Mouse (Mus musculus) left cerebral cortex, adult 8-10 months (tissue): ENCODE measurements around the gene Nol9. TPM values are rescaled to one million over a fixed set of nuclear protein-coding genes. Genes with fewer than 3 reads are reported as not detected.
A peak's percentile ranks its signal among the peaks of the same experiment; 100 is the strongest.
"Not testable (repeated sequence)": the region's sequence is repeated elsewhere in the genome, so short reads cannot be mapped to it uniquely, and the experiment has no call there.

Experiments used
- DNase-seq, 2 experiments: peaks; one replicate each; pipeline ENCODE4 v3.0.0; 2022; ENCODE audit warnings: low spot score in 2 of 2
- total RNA-seq, 4 experiments: library from RNA; stranded (reverse); gene quantifications; 2 replicates each; pipeline ENCODE4 v1.2.4; 2022

The Nol9 gene
- total RNA-seq, 4 experiments from 2014 or later: 15.7 to 18.2 (median 17.2) TPM

DNA sequence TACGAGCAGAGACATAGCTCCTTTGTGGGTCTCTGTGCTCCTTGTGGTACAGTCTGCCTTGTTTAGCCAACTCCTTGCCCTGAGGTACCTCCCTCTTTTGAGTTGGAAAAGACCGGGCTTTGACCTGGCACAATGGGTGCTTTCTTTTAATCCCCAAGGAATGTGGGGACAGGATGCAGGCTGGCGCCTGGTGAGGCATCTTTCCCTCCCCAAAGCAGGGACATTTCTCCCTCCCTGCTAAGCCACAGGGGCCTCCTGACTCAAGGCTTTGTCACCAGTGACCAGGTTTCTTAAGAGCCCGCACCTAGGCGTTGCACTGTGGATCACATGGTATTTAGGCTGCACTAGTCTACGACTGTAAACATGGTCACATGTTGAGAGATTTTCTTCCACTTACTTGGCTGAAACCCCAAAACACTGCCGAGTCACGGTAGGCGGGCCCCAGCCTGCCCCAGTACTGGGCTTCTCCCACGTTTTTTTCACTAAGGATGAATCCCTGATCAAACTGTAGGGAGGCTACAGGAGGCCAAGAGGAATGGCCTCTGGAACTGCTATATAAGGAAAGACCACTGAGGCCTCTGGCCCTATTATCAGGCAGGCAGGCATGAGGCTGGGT, 28.9 kb upstream of the Nol9 start:
- DNase-seq: no peak

DNA sequence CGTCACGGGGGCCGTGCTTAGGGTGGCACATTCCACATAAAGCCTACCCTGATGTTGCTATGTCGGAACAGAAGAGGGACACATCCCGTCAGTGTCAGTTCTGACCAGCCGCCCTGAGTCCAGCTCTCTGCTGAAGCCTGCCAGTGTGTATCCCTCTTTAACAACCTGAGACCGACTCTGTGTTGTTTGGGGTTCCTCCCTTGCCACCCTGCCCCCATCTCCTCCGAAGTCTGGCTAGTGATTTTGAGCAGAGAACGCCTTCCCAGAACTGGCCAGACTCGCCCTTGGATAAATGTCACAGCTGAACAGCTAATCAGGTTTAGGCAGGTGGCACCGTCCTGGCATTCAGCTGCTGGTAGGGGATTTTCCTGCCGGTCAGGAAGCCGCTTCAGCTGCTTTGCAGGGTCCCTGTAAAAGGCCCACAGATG, 28.4 kb upstream of the Nol9 start:
- no peak for DNase-seq

DNA sequence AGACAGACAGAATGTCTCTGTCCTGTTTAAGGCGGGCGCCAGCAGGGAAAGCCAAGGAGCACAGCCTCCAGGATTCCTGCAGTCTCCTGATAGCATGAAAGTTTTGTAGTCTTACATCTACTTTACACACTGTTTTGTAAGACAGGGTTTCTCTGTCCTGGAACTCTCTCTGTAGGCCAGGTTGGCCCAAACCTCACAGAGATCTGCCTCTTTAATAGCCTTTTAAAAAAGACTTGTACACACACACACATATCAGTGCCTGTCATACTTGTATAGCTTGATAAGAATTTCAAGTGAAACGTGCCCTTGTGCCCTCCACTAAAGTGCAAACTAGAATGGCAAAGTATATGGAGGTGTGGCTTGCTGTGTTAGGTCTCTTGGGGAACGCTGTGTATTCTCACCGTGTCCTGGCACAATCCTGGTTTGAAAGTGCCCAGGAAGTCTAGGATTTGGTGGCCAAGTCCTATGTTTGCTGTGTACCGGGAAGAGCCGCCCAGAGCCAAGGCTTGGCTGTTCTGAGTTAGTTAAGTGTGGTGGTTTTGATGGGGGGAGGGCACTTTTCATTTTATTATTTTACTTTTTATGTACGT, 27.9 kb upstream of the Nol9 start:
- DNase-seq: no peak

DNA sequence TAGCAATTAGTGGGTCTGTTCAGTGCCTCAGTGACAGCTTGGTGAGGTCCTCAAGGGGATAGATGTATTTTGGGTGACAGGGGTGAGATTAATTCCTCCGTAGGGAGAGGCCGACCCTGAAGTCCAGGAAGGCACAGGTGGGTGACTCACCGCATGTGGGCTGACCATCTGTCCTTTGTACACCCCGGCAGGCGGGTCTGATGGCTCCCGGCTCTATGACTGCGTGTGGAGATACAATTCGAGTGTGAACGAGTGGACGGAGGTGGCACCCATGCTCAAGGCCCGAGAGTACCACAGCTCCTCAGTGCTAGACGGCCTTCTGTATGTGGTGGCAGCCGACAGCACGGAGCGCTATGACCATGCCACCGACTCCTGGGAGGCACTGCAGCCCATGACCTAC, 27.0 kb upstream of the Nol9 start:
- no peak for DNase-seq

DNA sequence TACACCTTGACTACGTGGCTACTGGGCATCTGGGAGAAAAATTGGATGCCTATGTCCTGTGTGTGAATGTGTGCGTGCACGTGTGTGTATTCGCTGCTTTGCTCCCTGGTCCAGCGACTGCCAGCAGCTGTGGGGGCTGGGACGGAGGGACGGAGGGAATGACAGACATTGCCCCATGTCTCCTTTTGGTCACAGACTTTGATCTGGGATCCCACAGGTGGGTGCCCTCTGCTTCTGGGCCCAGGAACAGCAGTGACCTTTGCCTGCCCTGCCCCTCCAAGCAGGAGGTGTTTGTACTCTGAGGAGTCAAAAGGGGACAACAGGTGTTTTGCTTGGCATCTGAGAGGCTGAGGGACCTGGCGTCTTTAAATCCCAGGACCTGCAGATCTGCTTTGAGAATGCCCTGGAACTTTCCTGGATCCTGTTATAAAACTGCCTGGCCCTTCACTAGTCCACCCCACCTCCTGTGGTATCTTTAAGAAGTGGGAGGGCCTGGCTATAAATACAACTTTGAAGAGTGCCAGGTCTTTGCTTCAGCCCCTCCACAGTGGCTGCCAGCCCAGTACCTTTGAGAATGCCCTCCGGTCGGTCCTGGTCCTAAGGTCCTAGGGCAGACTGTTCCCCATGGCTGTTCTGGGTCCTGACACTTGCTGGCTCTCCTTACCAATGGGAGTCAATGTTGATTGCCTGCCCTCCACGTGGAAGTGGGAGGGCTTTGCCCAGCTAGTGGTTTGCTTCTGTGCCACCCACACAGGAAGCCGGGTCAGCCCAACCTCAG, 25.9 kb upstream of the Nol9 start:
- DNase-seq: no peak

DNA sequence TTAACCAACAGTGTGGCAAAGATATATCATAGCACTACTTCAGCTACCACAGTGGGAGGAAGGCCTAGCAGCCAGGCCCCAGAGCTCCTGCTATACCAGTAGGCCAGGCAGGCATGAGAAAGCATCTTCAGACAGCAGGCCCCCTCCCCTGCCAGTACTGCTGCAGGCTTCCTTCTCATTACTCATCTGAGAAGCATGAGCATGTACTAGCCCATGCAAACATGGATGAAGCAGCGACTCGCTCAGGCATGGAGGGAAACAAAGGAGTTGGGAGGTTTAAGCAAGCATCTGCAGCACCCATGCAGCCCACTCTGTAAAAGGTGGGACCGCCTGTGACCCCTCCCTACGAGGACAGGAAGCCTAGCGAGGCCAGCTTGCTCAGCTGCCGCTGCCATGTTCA, 20.0 kb upstream of the Nol9 start:
- DNase-seq: no peak

DNA sequence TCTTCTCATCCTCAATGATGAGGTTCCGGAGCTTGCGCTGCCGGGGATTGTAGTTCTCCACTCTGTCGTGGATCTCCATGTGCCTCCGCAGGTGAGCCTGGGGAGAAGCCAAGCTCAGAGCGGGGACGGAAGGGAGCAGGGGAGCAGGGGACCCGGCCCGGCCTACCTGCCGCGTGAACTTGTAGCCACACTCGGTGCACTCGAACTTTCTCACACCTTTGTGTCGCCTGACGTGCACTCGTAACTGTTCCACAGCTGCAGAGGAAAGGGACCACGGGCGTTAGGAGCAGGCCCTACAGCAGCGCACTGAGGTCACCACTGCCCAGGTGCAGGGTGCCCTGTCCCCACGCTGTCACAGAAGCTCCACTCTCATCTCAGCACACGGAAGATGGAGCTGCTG, 19.1 kb upstream of the Nol9 start:
- DNase-seq: no peak

DNA sequence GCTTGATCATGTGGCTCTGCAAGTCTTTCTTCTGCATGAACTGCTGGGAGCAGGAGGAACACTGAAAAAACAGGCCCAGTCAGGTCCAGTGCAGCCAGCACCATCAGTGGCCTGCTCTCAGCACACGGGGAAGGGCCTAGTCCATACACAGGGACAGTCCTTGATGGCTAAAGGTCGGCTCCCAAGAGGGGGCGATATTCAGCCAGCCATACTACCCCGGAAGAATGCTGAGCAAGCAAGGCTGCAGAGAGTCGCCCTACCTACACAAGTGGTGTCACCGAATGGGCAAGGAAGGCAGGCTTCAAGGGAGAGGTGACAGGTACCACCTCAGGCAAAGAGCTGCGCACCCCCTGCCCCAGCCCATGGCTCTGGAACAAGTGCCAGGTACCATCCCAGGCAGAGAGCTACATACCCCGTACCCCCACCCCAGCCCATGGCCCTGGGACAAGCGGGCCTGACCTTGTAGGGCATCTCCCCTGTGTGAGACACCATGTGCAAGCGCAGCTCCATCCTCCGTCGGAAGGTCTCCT, 17.5 kb upstream of the Nol9 start:
- no peak for DNase-seq

DNA sequence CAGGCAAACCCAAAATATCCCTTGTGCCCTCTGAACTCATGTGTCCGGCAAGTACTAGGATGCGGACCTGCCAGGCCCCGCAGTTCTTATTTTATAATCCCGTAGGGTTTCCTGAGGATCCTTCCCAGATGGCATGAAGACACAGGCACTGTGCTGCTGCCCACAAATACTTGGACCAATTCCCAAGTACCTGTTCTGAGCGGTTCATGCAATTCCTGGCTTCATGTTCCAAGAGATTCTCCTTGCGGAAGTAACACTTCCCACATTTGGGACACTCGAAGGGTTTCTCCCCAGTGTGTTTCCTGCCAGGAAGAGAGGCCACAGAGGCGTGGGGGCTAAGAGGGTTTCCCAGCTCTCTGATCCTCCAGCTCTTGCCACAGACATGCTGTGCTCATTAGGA, 16.6 kb upstream of the Nol9 start:
- no peak for DNase-seq

DNA sequence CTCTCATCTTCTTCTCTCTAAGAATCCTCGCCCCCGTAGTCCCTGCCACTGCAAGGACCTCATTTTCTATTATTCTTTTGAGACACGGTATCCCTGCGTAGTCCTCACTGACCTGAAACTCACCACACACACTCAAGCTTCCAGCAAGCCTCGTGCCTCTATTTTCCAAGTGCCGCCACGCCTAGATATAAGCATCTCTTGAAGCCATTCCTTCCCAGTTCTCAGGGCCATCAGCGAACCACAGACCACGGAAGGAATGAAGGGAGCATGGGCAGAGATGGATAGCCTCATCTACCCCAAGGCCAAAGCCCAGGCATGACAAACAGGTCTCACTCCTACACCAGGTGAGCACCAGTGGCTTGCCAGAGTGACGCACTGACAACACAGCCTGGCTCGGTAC, 14.6 kb upstream of the Nol9 start:
- no peak for DNase-seq

DNA sequence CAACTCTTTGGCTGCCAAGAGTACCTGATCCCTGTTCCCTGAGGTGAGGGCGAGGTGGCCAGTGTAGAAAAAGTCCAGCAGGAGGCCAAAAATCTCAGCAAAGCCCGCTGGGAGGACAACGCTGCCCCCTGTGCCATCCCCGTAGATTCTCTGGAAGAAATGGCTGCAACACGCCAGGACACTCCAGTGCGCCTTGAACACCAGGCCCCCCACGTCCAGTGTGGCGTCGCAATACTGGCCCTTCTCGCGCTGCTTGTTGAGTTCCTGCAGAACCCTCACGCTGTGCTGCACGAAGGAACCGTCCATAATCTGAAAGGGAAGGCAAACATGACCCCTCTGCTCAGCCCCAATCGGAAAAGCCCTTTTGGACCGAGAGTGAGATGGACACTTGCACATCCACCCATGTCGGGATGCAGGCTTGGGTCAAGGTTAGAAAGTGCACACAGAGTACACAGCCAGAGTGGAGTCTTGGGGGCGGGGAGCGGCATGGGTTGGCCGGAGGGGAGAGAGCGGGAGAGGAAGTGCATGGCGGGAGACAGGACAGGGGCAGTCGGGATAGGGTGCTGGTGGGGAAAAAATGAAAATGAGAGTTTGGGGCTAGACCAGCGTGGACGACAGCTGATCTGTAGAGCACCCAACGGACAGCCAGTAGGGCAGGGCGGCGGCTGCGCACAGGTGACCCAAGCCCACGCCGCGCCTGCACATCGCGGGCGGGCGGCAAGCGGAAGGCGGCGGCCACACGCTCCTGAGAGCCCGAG, 12.2 kb upstream of the Nol9 start:
- no peak for DNase-seq

DNA sequence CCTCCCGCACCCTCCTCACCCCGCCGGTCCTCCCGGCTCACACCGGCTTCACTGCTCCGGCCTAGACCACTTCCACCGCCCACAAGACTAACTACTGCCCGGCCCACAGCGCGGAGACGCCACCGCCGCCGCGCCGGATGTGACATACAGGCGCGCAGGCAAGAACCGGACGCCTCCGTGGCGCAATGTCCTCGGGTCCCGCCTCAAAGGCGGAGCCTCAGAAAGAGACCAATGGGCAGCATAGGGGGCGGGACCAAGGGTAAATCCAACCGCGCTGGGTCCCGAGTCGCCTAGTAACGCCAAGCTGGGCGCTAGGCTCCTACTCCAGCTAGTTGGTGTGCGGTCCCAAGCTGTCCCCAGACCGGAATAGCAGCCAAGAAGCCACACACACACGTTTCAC, 11.6 kb upstream of the Nol9 start, which contains the start of gene Zbtb48:
TSS of gene Zbtb48 (minus strand) at position 148 of the 400 bp plus-strand sequence.
- DNase-seq: peak; percentile 92 to 97

DNA sequence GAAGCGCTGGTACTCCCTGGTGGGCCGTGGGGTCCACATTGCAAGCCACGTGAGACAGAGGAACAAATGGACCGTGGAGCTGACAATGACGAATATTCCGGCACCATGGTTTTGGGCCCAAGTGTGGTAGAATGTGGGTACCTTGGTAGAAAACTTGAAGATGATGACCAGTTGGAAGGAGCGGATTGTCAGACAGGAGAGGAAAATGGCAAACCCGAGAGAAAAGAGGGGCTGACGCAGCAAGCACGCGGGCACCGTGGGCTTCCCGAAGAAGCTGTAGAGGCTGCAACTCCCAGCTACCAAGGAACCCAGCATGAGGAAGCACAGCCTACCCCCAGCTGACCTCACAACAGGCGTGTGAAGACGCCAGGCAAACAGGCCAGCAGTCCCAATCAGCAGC, 10.7 kb upstream of the Nol9 start:
- no peak for DNase-seq

DNA sequence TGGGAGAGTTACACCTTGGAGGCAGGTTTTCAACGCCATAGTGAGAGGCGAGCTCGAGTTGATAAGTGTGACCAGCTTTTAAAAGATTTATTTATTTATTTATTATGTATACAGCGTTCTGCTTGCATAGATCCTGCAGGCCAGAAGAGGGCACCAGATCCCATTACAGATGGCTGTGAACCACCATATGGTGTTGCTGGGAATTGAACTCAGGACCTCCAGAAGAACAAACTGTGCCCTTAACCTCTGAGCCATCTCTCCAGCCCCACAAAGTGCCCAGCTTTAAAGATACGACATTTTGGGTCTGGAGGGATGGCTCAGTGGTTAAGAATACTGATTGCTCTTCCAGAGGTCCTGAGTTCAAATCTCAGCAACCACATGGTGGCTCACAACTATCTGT, 10.0 kb upstream of the Nol9 start:
- DNase-seq: no peak

DNA sequence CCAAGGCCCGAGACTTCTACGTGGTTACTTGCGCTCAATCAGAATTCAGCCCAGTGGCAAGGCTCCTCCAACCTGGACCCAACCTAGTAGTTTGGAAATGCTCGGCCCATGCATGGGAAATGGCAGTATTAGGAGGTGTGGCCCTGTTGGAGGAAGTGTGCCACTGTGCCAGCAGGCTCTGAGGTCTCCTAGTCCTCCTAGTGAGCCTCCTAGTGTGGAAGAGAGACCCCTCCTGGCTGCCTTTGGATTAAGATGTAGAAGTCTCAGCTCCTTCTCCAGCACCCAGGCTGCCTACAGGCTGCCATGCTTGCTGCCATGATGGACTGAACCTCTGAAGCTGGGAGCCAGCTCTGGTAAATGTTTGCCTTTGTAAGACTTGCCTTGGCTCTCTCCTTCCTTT, 9.1 kb upstream of the Nol9 start:
- DNase-seq: no peak

DNA sequence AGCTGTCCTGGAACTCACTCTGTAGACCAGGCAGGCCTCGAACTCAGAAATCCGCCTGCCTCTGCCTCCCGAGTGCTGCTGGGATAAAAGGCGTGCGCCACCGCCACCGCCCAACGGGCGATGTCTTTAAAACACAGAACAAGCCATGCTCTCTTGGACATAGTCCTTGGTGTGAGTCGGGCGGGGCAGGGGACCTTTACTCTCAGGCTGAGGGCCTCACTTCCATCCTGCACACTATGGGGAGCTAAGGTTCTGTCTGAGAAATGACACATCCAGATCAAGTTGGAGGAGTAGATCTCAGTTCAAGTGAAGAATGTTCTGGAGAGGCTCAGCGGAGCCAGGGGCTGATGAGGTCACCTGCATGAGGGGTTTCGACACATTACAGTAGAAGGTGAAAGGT, 6.2 kb upstream of the Nol9 start:
- no peak for DNase-seq

DNA sequence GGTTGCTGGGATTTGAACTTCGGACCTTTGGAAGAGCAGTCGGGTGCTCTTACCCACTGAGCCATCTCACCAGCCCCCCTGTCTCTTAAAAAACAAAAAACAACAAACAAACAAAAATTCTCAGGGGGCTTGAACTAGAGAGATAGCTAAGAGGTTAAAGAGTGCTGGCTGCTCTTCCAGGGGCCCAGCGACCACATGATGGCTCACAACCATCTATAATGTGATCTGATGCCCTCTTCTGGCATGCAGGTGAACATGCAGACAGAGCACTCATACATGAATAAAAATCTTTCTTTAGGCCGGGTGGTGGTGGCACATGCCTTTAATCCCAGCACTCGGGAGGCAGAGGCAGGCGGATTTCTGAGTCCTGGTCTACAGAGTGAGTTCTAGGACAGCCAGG, 2.7 kb upstream of the Nol9 start:
- DNase-seq: not testable (repeated sequence)

DNA sequence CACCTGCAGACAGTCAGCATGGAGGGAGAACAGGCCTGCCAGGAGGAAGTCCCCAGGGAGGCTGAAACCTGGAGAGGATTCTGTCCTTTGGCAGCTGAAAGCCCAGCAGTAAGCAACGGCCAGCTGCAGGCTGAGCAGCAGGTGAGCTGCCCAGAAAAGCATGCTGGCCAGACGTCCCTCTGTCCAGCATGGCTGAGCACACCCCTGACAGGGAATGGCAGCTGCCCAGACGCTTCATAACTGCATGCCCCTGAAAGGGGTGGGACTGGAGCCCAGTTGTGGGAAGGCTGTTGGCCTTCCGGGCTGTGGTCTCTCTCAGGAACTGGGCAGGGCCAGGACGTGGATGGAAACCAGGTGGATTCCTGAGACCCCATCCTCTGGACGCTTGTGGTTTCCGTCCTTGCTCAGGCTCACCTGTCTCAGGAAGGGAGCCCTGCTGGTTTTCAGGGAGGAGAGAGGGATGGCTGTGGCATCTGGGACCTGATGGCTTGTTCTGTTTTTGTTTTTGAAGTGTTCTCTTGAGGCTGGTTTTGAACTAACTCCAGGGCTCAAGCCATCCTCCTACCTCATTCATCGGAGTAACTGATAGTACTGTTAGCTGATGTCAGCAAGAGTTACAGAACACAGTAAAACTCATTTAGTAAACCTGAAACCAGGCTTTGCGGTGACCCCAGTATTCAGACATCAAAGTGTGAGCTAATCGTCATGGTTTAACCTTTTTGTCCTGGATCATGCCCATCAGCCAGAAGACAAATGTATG, 716 bp upstream of the Nol9 start, which contains the start of gene Tas1r1:
TSS of gene Tas1r1 (minus strand) at position 344 of the 760 bp plus-strand sequence.
- no peak for DNase-seq

DNA sequence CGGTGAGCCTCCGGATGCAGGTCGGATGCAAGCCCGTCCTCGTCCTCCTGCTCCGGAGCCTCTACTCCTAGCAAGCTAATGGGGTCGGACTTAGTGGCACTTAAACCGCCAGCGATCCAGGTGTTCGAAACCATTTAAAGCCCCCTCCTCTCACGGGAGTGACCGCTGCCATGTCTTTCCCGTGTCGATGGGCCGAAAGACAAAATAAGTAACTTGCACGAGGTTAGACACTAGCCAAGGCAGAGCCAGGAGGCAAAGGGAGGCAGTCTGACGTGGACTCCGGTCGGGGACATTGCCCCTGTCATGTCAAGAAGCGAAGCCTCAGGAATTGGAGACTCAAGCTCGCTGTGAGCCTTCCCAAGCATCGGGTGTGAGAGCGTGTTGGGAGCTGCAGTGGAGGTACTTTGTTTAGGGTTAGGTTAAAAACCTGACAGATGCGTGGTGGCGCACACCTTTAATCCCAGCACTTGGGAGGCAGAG, 750 bp downstream of the Nol9 start:
- DNase-seq: no peak

DNA sequence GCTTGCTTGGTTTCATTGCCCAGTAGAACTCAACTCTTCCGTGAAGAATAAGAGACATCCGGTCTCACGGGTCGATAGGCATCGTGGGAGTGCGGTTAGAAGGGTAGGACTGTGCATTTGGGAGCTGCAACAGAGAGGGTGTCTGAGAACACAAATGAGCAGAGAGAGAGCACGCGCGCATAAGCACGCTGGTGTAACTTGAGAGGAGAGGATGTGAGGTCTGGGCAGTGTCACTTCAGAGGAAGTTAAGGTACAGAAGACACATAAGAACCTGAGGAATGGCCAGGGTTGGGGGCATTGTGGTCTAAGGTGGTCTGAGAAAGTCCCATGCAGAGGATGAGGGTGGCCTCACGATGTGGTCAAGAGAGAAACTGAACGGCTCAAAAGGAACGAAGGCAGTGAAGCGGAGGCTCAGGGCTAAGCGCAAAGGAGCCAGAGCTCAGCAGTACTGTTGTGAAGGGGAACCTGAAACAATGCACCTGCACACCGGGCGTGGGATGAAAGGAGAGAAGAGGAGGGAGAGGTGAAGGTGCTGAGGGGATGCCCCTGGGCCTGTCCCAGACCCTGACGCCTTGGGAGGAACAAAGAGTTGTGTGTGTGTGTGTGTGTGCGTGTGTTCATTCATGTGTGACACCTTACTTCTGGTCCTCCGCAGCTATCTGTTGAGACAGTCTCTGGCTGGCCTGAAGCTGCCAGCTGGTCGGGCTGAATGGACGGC, 3.0 kb downstream of the Nol9 start:
- DNase-seq: no peak
